Mouse (Mus musculus) liver, embryonic 13.5 days (tissue): ENCODE results near the gene Plg. TPM values are rescaled to one million over a fixed set of nuclear protein-coding genes. Genes with fewer than 3 reads are reported as not detected.

ENCODE experiments used
- ATAC-seq: fragments of 200-750 bp; cut with Nextera tagmentation; 2 replicates; pipeline ENCODE4 v1.8.0; 2017; ENCODE audit warnings: low read depth, mild to moderate bottlenecking, moderate number of reproducible peaks, moderate library complexity
- DNase-seq: peaks from one replicate; pipeline ENCODE4 v3.0.0; 2022
- H3K27ac ChIP-seq: fragments of 300-500 bp; sonication (generic); 2 replicates; pipeline ENCODE4 v1.5.1; 2015; ENCODE audit warnings: moderate library complexity, mild to moderate bottlenecking, inconsistent platforms
- H3K27me3 ChIP-seq: fragments of 300-500 bp; sonication (generic); 2 replicates; pipeline ENCODE4 v1.6.1; 2015; ENCODE audit warnings: mild to moderate bottlenecking, inconsistent platforms
- H3K36me3 ChIP-seq: fragments of 300-500 bp; sonication (generic); 2 replicates; pipeline ENCODE4 v1.6.1; 2015; ENCODE audit warnings: mild to moderate bottlenecking, inconsistent platforms
- H3K4me1 ChIP-seq: fragments of 300-500 bp; sonication (generic); replicated peaks from 2 replicates; pipeline ENCODE4 v1.6.1; 2015; ENCODE audit warnings: inconsistent platforms
- H3K4me2 ChIP-seq: fragments of 300-500 bp; sonication (generic); 2 replicates; pipeline ENCODE4 v1.6.1; 2015; ENCODE audit warnings: inconsistent platforms, mild to moderate bottlenecking, moderate library complexity
- H3K4me3 ChIP-seq: fragments of 300-500 bp; sonication (generic); replicated peaks from 2 replicates; pipeline ENCODE4 v1.5.1; 2015; ENCODE audit warnings: mild to moderate bottlenecking, inconsistent platforms
- H3K9ac ChIP-seq: fragments of 300-500 bp; sonication (generic); 2 replicates; pipeline ENCODE4 v1.6.1; 2015; ENCODE audit warnings: mild to moderate bottlenecking, inconsistent platforms
- H3K9me3 ChIP-seq: fragments of 300-500 bp; sonication (generic); replicated peaks from 2 replicates; pipeline ENCODE4 v1.6.1; 2016; ENCODE audit warnings: inconsistent platforms
- WGBS: fragments of 180-500 bp; shearing (Covaris S2); methylation state at CpG from one replicate; pipeline ENCODE4 v1.1.7; 2015; ENCODE audit not compliant: insufficient replicate concordance; 5-methylcytosine and 5-hydroxymethylcytosine counted together
- polyA plus RNA-seq: library from polyadenylated mRNA; unstranded; fragments of >200 nt; fragmentation: Nextera tagmentation; extraction: Ambion mirVana; gene quantifications from 2 replicates; pipeline ENCODE4 v1.2.1, GENCODE M21; 2015

The Plg gene
- polyA plus RNA-seq, 1 experiment from 2014 or later, result 135 TPM

DNA sequence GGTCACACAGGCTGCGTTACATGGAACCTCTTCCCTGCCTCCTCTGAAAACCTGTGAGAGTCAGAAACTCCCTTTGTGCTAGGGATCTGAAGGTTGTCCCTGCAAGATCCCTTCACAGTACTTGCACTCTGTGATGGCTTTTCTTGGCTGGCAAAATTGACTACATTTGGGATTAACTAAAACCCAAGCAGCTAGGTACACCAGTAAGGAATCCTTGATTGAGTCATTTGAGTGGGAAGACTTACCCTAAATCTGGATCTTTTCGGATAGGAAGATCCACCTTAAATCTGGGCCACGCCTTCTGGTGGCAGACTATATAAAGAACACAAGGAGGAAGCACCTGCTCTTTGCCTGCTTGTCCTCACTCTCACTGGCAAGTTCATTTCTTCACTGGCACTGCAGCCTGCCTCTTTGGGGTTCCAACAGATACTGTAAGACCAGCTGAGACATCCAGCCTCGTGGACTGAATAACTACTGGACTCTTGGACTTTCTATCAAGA lies 88.1 kb downstream of the Plg start:
- Histone ChIP-seq H3K4me2 (no peak overlapping the region), H3K9ac (no peak overlapping the region), H3K27ac (no peak overlapping the region), H3K36me3 (no peaks in the 10 kb centered on the region), H3K4me1 (no peaks in the 10 kb centered on the region; the same call in 1 of the 2 replicates), H3K4me3 (no peak overlapping the region), H3K9me3 (no peaks in the 10 kb centered on the region), H3K27me3 (no peaks in the 10 kb centered on the region)
- ATAC-seq, result no peak
- no peak for DNase-seq
- 63% methylated on average over 4 of the region's 4 CpGs for WGBS

- Histone ChIP-seq H3K4me3 (no peak overlapping the region), H3K4me2 (no peak overlapping the region), H3K27ac (no peak overlapping the region), H3K27me3 (no peaks in the 10 kb centered on the region), H3K36me3 (no peaks in the 10 kb centered on the region), H3K9ac (no peak overlapping the region), H3K9me3 (no peaks in the 10 kb centered on the region), H3K4me1 (no peaks in the 10 kb centered on the region; the same call in 1 of the 2 replicates)
- 59% methylated on average over 3 of the region's 3 CpGs for WGBS
- DNase-seq (no peak), ATAC-seq (no peak)
Observed at GRCm38 (mm10) chr17:12467642-12468041, 89.2 kb downstream of the Plg start.

GRCm38 (mm10) chr17:12468745-12469144 lies 90.3 kb downstream of the Plg start:
- no peak overlapping the region for H3K27ac ChIP-seq
- DNase-seq (no peak), ATAC-seq (no peak)
- no peak overlapping the region for H3K4me2 ChIP-seq
- H3K9ac ChIP-seq, result no peak overlapping the region
- no peaks in the 10 kb centered on the region for H3K9me3 ChIP-seq
- H3K27me3 ChIP-seq, result no peaks in the 10 kb centered on the region
- H3K4me1 ChIP-seq, result no peaks in the 10 kb centered on the region; the same call in 1 of the 2 replicates
- WGBS, result 49% methylated on average over 5 of the region's 5 CpGs
- H3K4me3 ChIP-seq, result no peak overlapping the region
- no peaks in the 10 kb centered on the region for H3K36me3 ChIP-seq

Other genes starting within 250 kb of the Plg start
- 13.6 and 16.6 TPM in 2 replicates for gene Map3k4, start 59.8 kb upstream of the Plg start, polyA plus RNA-seq
- 1.5 and 1.8 TPM in 2 replicates for gene Slc22a3, start 129.1 kb downstream of the Plg start, polyA plus RNA-seq
- not detected in 2 replicates for gene Slc22a2, start 205.5 kb downstream of the Plg start, polyA plus RNA-seq